Mouse (Mus musculus) stomach, postnatal 0 days (tissue): ENCODE measurements around the gene Nckap5.

Experiments used
- CTCF ChIP-seq: IDR thresholded peaks from 2 replicates; pipeline ENCODE4 v1.5.1; 2016; ENCODE audit warnings: antibody characterized with exemption, low read depth, mild to moderate bottlenecking, moderate library complexity
- EP300 ChIP-seq: optimal IDR thresholded peaks from 2 replicates; pipeline ENCODE3; 2016; ENCODE audit warnings: antibody characterized with exemption

DNA sequence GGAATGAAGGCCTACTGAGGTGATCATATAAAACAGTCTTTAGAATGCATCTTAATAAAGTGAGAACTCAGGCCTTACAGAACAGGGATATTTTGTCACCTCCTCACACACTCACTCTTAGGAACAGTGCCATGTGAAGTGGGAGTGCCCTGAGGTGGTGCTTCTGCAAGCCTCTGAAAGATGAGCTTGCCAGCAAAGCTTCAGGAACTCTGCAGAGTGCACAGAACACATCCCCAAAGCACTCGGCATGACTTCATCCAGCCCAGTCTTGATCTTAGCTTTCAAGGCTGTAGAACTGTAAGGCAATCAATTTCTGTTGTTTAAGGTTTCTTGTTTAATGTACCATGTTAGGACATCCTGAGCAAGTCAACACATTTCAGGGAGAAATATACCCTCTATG, 372.9 kb downstream of the Nckap5 start:
- no peak for TF ChIP-seq EP300
- TF ChIP-seq CTCF = no peak
